Mouse (Mus musculus): Measurements from ENCODE around the gene 4932438A13Rik.

4932438A13Rik gene

GRCm38 (mm10) chr3:36941572-36941971 is 78.7 kb downstream of the 4932438A13Rik start:
- no peak for DNase-seq

- DNase-seq = no peak
Measured at GRCm38 (mm10) chr3:36942108-36942507, 79.2 kb downstream of the 4932438A13Rik start.

GRCm38 (mm10) chr3:36943706-36944105 is 80.8 kb downstream of the 4932438A13Rik start:
- DNase-seq = no peak

GRCm38 (mm10) chr3:37037979-37038378 is 175.1 kb downstream of the 4932438A13Rik start:
- no peak for DNase-seq

- no peak for DNase-seq
Measured at GRCm38 (mm10) chr3:37039811-37040210, 176.9 kb downstream of the 4932438A13Rik start.

- DNase-seq = no peak
Measured at GRCm38 (mm10) chr3:37051491-37051890, 188.6 kb downstream of the 4932438A13Rik start.

GRCm38 (mm10) chr3:37063406-37063805 is 200.5 kb downstream of the 4932438A13Rik start, which contains the start of gene Adad1:
Adad1 (plus strand) TSS chr3:37063527.
- no peak for DNase-seq

- peak; percentile 8 to 20 for DNase-seq
Measured at GRCm38 (mm10) chr3:37073211-37073610, 210.3 kb downstream of the 4932438A13Rik start.

- no peak for DNase-seq
Measured at GRCm38 (mm10) chr3:37084860-37085259, 222.0 kb downstream of the 4932438A13Rik start.

- no peak for DNase-seq
Measured at GRCm38 (mm10) chr3:37090721-37091120, 227.8 kb downstream of the 4932438A13Rik start.

Data from thymus, postnatal 36 days (tissue).